Mouse (Mus musculus) CH12.LX (cell line): ENCODE measurements around the gene Coro2b.

Experiments used
- MXI1 ChIP-seq: IDR thresholded peaks from 2 replicates; pipeline ENCODE4 v1.6.1; 2011; ENCODE audit warnings: mild to moderate bottlenecking, low read depth, low read length, improper control_type of control experiment
- POLR2A ChIP-seq: IDR thresholded peaks from 2 replicates; pipeline ENCODE4 v1.6.1; 2011; ENCODE audit warnings: low read depth, mild to moderate bottlenecking, improper control_type of control experiment, low read length

DNA sequence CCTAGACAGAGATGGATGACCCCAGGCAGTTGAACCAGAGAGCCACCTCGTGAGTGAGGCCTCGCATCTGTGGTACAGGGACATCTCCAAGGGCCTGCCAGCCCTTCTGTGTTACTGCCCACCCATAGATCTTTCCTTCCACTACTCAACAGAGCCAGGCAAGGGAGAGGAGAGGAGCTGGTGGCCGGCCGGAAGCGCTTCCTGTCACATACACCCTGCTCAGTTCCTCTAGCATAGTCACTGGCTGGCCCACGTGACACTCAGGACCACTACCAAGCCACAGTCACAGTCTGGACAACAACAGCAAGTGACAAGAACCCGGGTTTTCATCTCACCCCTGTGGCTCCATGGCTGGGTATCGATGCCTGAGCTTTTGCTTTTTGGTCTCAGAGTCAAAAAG, 70.8 kb downstream of the Coro2b start:
- TF ChIP-seq POLR2A: no peak
- TF ChIP-seq MXI1: no peak
